Mouse (Mus musculus): ENCODE results near the gene Gm21586.
"Not testable (repeated sequence)": the region's sequence is repeated elsewhere in the genome, so short reads cannot be mapped to it uniquely, and the experiment has no call there.

The Gm21586 gene
- long read RNA-seq, experiment 1, partial matches to known transcripts: 0 of 1 reads
- long read RNA-seq, experiment 1, other reads (novel, unspliced or antisense): 1 of 1 reads
- long read RNA-seq, experiment 2: 0 reads

DNA sequence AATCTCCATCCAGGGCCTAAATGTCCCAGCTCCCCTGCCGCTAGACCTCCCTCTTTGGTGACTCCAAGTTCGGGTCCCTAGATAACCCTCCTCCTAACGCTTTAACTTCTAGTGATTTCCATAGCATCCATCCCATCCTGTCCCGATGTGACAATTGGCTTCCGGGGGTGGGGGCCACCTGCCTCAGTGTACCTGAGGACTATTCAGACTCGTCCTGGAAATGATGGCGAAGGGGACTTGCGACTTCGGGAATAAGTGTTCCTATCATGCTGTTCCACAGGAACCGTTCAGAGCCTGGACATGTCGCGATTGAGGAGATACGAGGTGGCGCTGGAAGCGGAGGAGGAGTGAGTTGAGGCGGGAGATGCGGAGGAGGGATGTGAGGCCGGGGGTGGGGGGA, at the start of gene Gm21586:
TSS of gene Gm21586 (plus strand) at position 301 of the 400 bp plus-strand sequence.
- intact Hi-C loops (cut with DNase I): not testable (repeated sequence)

DNA sequence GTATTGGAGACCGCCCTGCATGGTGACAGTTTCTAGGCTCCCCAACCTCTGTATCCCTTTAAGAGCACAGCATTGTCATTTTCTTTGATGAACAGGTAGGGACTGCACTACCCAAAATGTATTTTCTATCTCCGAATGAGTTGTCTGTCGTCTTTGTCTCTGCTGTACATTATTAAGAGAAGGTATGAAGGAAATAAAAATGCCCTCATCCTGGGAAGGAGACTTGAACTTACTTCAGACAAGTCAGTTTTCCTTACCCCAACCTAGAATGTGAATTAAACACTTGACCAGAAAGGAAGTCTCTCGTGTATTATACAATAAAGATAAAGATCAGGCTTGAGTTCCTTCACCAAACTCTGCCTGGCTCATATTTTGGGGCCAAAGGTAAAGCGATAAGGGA, 27.3 kb downstream of the Gm21586 start, which contains the start of gene Gm2163:
TSS of gene Gm2163 (plus strand) at position 301 of the 400 bp plus-strand sequence.
- intact Hi-C loops (cut with DNase I): not testable (repeated sequence)
